Mouse (Mus musculus) myocyte (in vitro differentiated cells): Measurements from ENCODE around the gene Zfp423. TPM values are rescaled to one million over a fixed set of nuclear protein-coding genes. Genes with fewer than 3 reads are reported as not detected.
A peak's percentile ranks its signal among the peaks of the same experiment; 100 is the strongest.

Experiments
- H3K27me3 ChIP-seq: one replicate; pipeline ENCODE4 v1.6.1; 2011; ENCODE audit not compliant: control insufficient read depth, insufficient read depth, insufficient read length
- H3K36me3 ChIP-seq: one replicate; pipeline ENCODE4 v1.6.1; 2011; ENCODE audit not compliant: control insufficient read depth, insufficient read depth
- H3K4me2 ChIP-seq: one replicate; pipeline ENCODE4 v1.6.1; 2011; ENCODE audit warnings: low read depth, control low read depth
- H3K4me3 ChIP-seq: one replicate; pipeline ENCODE4 v1.5.1; 2011; ENCODE audit warnings: mild to moderate bottlenecking, control low read depth, moderate library complexity
- H3K79me2 ChIP-seq: one replicate; pipeline ENCODE4 v1.6.1; 2011; ENCODE audit not compliant: control insufficient read depth, insufficient read depth
- H3ac ChIP-seq: one replicate; pipeline ENCODE4 v1.6.1; 2011; ENCODE audit not compliant: control insufficient read depth, insufficient read length
- CEBPB ChIP-seq: IDR thresholded peaks from 2 replicates; pipeline ENCODE4 v1.6.1; 2011; ENCODE audit warnings: mild to moderate bottlenecking, moderate library complexity; ENCODE audit not compliant: poor library complexity, insufficient read depth, severe bottlenecking
- E2F4 ChIP-seq: IDR thresholded peaks from one replicate; pipeline ENCODE4 v1.6.1; 2011; ENCODE audit warnings: mild to moderate bottlenecking, control low read depth, moderate library complexity; ENCODE audit not compliant: insufficient read depth
- MAX ChIP-seq: IDR thresholded peaks from one replicate; pipeline ENCODE4 v1.6.1; 2011; ENCODE audit warnings: low read depth, mild to moderate bottlenecking, control low read depth
- MYOD1 ChIP-seq, 3 experiments: IDR thresholded peaks; one replicate each; pipeline ENCODE4 v1.6.1; 2011; ENCODE audit warnings: control low read depth in 2 of 3, low read depth in 2 of 3, mild to moderate bottlenecking in 2 of 3, moderate library complexity in 1 of 3; ENCODE audit not compliant: insufficient read length in 2 of 3, control insufficient read depth in 1 of 3
- MYOG ChIP-seq, 3 experiments: IDR thresholded peaks; one replicate each; pipeline ENCODE4 v1.6.1; 2011; ENCODE audit warnings: control low read depth in 2 of 3, low read depth in 2 of 3, mild to moderate bottlenecking in 2 of 3; ENCODE audit not compliant: insufficient read length in 2 of 3, control insufficient read depth in 1 of 3, insufficient read depth in 1 of 3
- POLR2A ChIP-seq: IDR thresholded peaks from one replicate; pipeline ENCODE4 v1.6.1; 2011; ENCODE audit warnings: low read depth, mild to moderate bottlenecking, control low read depth, moderate library complexity; ENCODE audit not compliant: insufficient read length
- POLR2AphosphoS2 ChIP-seq: IDR thresholded peaks from one replicate; pipeline ENCODE4 v1.6.1; 2011; ENCODE audit warnings: low read depth, control low read depth; ENCODE audit not compliant: insufficient read length
- REST ChIP-seq: IDR thresholded peaks from one replicate; pipeline ENCODE4 v1.6.1; 2011; ENCODE audit warnings: mild to moderate bottlenecking, control low read depth, moderate library complexity; ENCODE audit not compliant: insufficient read depth, insufficient read length
- SRF ChIP-seq: IDR thresholded peaks from one replicate; pipeline ENCODE4 v1.6.1; 2011; ENCODE audit warnings: low read depth; ENCODE audit not compliant: control insufficient read depth, insufficient read length
- TCF12 ChIP-seq: IDR thresholded peaks from one replicate; pipeline ENCODE4 v1.6.1; 2011; ENCODE audit warnings: mild to moderate bottlenecking, control low read depth; ENCODE audit not compliant: poor library complexity, insufficient read depth, severe bottlenecking
- TCF3 ChIP-seq: IDR thresholded peaks from one replicate; pipeline ENCODE4 v1.6.1; 2011; ENCODE audit warnings: low read depth, control low read depth; ENCODE audit not compliant: insufficient read length
- USF1 ChIP-seq: IDR thresholded peaks from one replicate; pipeline ENCODE4 v1.6.1; 2011; ENCODE audit warnings: low read depth, mild to moderate bottlenecking, control low read depth, moderate library complexity
- polyA plus RNA-seq: library from polyadenylated mRNA; unstranded; fragments of >200 nt; fragmentation: generic; extraction: Trizol; gene quantifications from one replicate; pipeline ENCODE4 v1.2.1, GENCODE M21; 2012; ENCODE audit warnings: missing spikeins

The Zfp423 gene
- polyA plus RNA-seq, 1 experiment = 0.04 TPM

- no peaks in the 10 kb centered on the region for H3K36me3 ChIP-seq
- no peak overlapping the region for H3K4me3 ChIP-seq
- TF ChIP-seq E2F4 (no peak), MYOG (IDR thresholded peaks at IDR 0.05; ENCODE audit: control insufficient read depth in 1 of 3, insufficient read depth in 1 of 3, insufficient read length in 2 of 3, low read depth in 2 of 3) (peak in 1 of 3 experiments; percentile 2)
- H3K79me2 ChIP-seq = no peaks in the 10 kb centered on the region
- H3K4me2 ChIP-seq = no peak overlapping the region
- no peak overlapping the region for H3ac ChIP-seq
- H3K27me3 ChIP-seq = no peaks in the 10 kb centered on the region
Measured at GRCm38 (mm10) chr8:87737900-87738299, 221.5 kb downstream of the Zfp423 start.

GRCm38 (mm10) chr8:87734902-87735301 lies 224.5 kb downstream of the Zfp423 start:
- no peak overlapping the region for H3K4me2 ChIP-seq
- peaks cover 5% of the 10 kb centered on the region for H3K27me3 ChIP-seq
- no peaks in the 10 kb centered on the region for H3K36me3 ChIP-seq
- no peak overlapping the region for H3ac ChIP-seq
- no peaks in the 10 kb centered on the region for H3K79me2 ChIP-seq
- no peak for TF ChIP-seq REST
- TF ChIP-seq POLR2AphosphoS2 = no peak
- TF ChIP-seq E2F4 = no peak
- TF ChIP-seq TCF3 = no peak
- TF ChIP-seq CEBPB = no peak
- no peak for TF ChIP-seq USF1
- TF ChIP-seq MAX = no peak
- TF ChIP-seq TCF12 = no peak
- TF ChIP-seq POLR2A = no peak
- no peak for TF ChIP-seq SRF
- no peak for TF ChIP-seq MYOD1 (IDR thresholded peaks at IDR 0.05; ENCODE audit: control insufficient read depth in 1 of 3, insufficient read length in 2 of 3, low read depth in 2 of 3)
- no peak for TF ChIP-seq MYOG (IDR thresholded peaks at IDR 0.05; ENCODE audit: control insufficient read depth in 1 of 3, insufficient read depth in 1 of 3, insufficient read length in 2 of 3, low read depth in 2 of 3)
- no peak overlapping the region for H3K4me3 ChIP-seq

GRCm38 (mm10) chr8:87734496-87734895 lies 224.9 kb downstream of the Zfp423 start:
- H3ac ChIP-seq = no peak overlapping the region
- no peaks in the 10 kb centered on the region for H3K79me2 ChIP-seq
- H3K4me3 ChIP-seq = no peak overlapping the region
- TF ChIP-seq MYOG (IDR thresholded peaks at IDR 0.05; ENCODE audit: control insufficient read depth in 1 of 3, insufficient read depth in 1 of 3, insufficient read length in 2 of 3, low read depth in 2 of 3) (no peak), POLR2A (no peak), SRF (no peak), MYOD1 (IDR thresholded peaks at IDR 0.05; ENCODE audit: control insufficient read depth in 1 of 3, insufficient read length in 2 of 3, low read depth in 2 of 3) (no peak), E2F4 (no peak), TCF3 (no peak), USF1 (no peak), REST (no peak), CEBPB (no peak), POLR2AphosphoS2 (no peak), TCF12 (no peak), MAX (no peak)
- no peaks in the 10 kb centered on the region for H3K36me3 ChIP-seq
- H3K27me3 ChIP-seq = peaks cover 5% of the 10 kb centered on the region
- H3K4me2 ChIP-seq = no peak overlapping the region

GRCm38 (mm10) chr8:87731062-87731461 lies 228.3 kb downstream of the Zfp423 start:
- H3K36me3 ChIP-seq = no peaks in the 10 kb centered on the region
- no peak overlapping the region for H3ac ChIP-seq
- H3K27me3 ChIP-seq = peaks cover 5% of the 10 kb centered on the region
- H3K4me2 ChIP-seq = no peak overlapping the region
- TF ChIP-seq TCF3 (no peak), POLR2AphosphoS2 (no peak), SRF (no peak), TCF12 (no peak), MYOD1 (IDR thresholded peaks at IDR 0.05; ENCODE audit: control insufficient read depth in 1 of 3, insufficient read length in 2 of 3, low read depth in 2 of 3) (no peak), CEBPB (no peak), E2F4 (no peak), REST (no peak), USF1 (no peak), MAX (no peak), MYOG (IDR thresholded peaks at IDR 0.05; ENCODE audit: control insufficient read depth in 1 of 3, insufficient read depth in 1 of 3, insufficient read length in 2 of 3, low read depth in 2 of 3) (no peak), POLR2A (no peak)
- no peak overlapping the region for H3K4me3 ChIP-seq
- H3K79me2 ChIP-seq = no peaks in the 10 kb centered on the region

- TF ChIP-seq POLR2AphosphoS2 (no peak), E2F4 (no peak), TCF12 (no peak), TCF3 (no peak), SRF (no peak), MYOG (IDR thresholded peaks at IDR 0.05; ENCODE audit: control insufficient read depth in 1 of 3, insufficient read depth in 1 of 3, insufficient read length in 2 of 3, low read depth in 2 of 3) (peak in 1 of 3 experiments; percentile 42), MYOD1 (IDR thresholded peaks at IDR 0.05; ENCODE audit: control insufficient read depth in 1 of 3, insufficient read length in 2 of 3, low read depth in 2 of 3) (peak in 1 of 3 experiments; percentile 16)
- H3K4me2 ChIP-seq = no peak overlapping the region
- H3K36me3 ChIP-seq = no peaks in the 10 kb centered on the region
- H3K79me2 ChIP-seq = no peaks in the 10 kb centered on the region
- H3ac ChIP-seq = no peak overlapping the region
- H3K4me3 ChIP-seq = no peak overlapping the region
- no peaks in the 10 kb centered on the region for H3K27me3 ChIP-seq
Measured at GRCm38 (mm10) chr8:87723015-87723414, 236.4 kb downstream of the Zfp423 start.
